Mouse (Mus musculus): ENCODE results near the gene Ssx2ip. TPM values are rescaled to one million over a fixed set of nuclear protein-coding genes. Genes with fewer than 3 reads are reported as not detected.
"Not testable (repeated sequence)": the region's sequence is repeated elsewhere in the genome, so short reads cannot be mapped to it uniquely, and the experiment has no call there.

Gene Ssx2ip
- total RNA-seq, 2 experiments from 2014 or later: 91.0 to 91.6 TPM

- Histone ChIP-seq H3K4me3 (no peak overlapping the region), H3K27ac (no peak overlapping the region)
- no peak for TF ChIP-seq CTCF (IDR thresholded peaks at IDR 0.05)
- no peak for DNase-seq (ENCODE audit: extremely low spot score in 1 of 2, low spot score in 2 of 2)
- intact Hi-C loops (cut with DNase I): no loop called here
These were observed 15.6 kb downstream of the Ssx2ip start for GRCm38 (mm10) chr3:146419992-146420537.

DNA sequence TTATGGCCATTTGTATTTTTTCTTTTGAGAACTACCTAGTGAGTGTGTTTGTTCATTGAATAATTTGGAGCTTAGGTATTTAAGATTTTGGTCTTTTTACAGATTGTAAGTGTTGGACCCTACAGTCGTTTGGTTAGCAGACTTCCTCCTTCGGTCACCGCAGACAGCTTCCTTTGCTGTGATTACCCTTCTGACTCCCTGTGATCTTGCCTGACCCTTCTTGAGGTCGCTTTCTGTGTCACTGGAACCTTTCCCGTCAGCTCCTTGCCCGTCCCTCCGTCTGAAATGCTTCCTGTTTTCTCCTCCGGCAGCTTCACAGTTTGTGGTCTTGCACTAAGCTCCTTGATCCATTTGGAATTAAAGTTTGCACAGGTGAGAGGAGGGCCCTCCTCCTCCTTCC lies 17.3 kb downstream of the Ssx2ip start:
- no peak for DNase-seq (ENCODE audit: extremely low spot score in 1 of 2, low spot score in 2 of 2)
- no peak for TF ChIP-seq CTCF (IDR thresholded peaks at IDR 0.05)
- intact Hi-C loops (cut with DNase I): no loop called here
- Histone ChIP-seq H3K4me3 (no peak overlapping the region), H3K27ac (no peak overlapping the region)

DNA sequence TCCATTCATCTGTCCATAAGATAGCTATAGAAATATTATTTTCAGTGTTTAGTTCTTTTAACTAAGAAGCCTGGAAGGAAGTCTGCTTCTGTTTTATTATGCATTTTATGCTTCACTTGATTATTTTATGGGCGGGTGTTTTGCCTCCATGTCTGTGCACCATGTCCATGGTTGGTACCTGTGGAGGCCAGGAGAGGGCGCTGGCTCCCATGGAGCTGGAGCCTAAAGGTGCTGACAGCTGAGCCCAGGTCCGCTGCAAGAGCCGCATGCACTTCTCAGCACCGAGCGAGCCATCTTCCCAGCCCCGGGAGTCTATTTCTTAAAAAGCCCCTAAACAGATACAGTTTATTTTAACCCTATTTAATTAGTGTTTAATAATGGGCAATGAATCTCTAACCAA lies 19.3 kb downstream of the Ssx2ip start:
- Histone ChIP-seq H3K27ac (no peak overlapping the region), H3K4me3 (no peak overlapping the region)
- intact Hi-C loops (cut with DNase I): no loop called here
- DNase-seq (ENCODE audit: extremely low spot score in 1 of 2, low spot score in 2 of 2): no peak
- TF ChIP-seq CTCF (IDR thresholded peaks at IDR 0.05): peak; percentile 34

- intact Hi-C loops (cut with DNase I): no loop called here
- TF ChIP-seq CTCF (IDR thresholded peaks at IDR 0.05): no peak
- DNase-seq (ENCODE audit: extremely low spot score in 1 of 2, low spot score in 2 of 2): no peak
- H3K4me3 ChIP-seq: no peak overlapping the region
- H3K27ac ChIP-seq: no peak overlapping the region
These were observed 20.0 kb downstream of the Ssx2ip start for GRCm38 (mm10) chr3:146424306-146424900.

GRCm38 (mm10) chr3:146425902-146426301 lies 21.5 kb downstream of the Ssx2ip start:
- no peak for DNase-seq (ENCODE audit: extremely low spot score in 1 of 2, low spot score in 2 of 2)
- intact Hi-C loops (cut with DNase I): no loop called here
- no peak for TF ChIP-seq CTCF (IDR thresholded peaks at IDR 0.05)
- Histone ChIP-seq H3K4me3 (no peak overlapping the region), H3K27ac (no peak overlapping the region)

DNA sequence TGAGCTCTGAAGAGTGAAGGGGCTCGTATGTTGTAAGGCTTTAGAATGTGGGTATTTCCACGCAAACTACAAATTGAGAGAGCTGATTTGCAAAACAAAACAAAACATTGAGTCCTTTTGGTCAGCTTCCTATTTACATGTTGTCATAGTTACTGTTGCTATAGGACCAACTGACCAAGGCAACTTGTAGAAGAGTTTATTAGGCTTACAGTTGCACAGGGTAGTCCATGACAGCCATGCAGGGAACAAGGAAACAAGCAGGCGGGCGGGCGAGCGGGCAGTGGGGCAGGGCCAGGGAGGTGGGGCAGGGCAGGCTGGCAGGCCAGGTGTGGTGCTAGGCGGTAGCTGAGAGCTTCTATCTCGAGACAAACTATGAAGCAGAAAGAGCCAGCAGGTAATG lies 22.0 kb downstream of the Ssx2ip start:
- TF ChIP-seq CTCF (IDR thresholded peaks at IDR 0.05): no peak
- no peak overlapping the region for H3K4me3 ChIP-seq
- intact Hi-C loops (cut with DNase I): no loop called here
- H3K27ac ChIP-seq: no peak overlapping the region
- DNase-seq (ENCODE audit: extremely low spot score in 1 of 2, low spot score in 2 of 2): no peak

DNA sequence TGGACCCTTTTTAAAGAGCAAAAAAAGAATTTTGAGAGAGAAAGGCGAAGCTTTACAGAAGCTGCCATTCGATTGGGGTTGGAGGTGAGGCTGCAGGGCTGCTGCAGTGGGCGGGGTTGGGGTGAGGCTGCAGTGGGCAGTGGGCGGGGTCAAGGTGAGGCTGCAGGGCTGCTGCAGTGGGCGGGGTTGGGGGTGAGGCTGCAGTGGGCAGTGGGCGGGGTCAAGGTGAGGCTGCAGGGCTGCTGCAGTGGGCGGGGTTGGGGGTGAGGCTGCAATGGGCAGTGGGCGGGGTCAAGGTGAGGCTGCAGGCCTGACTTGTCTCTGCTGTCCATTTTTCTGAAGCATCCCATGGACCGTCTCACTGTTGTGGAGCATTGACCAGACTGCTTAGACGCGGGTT lies 28.6 kb downstream of the Ssx2ip start:
- intact Hi-C loops (cut with DNase I); H3K4me3 ChIP-seq; DNase-seq (ENCODE audit: extremely low spot score in 1 of 2, low spot score in 2 of 2); H3K27ac ChIP-seq: not testable (repeated sequence)

DNA sequence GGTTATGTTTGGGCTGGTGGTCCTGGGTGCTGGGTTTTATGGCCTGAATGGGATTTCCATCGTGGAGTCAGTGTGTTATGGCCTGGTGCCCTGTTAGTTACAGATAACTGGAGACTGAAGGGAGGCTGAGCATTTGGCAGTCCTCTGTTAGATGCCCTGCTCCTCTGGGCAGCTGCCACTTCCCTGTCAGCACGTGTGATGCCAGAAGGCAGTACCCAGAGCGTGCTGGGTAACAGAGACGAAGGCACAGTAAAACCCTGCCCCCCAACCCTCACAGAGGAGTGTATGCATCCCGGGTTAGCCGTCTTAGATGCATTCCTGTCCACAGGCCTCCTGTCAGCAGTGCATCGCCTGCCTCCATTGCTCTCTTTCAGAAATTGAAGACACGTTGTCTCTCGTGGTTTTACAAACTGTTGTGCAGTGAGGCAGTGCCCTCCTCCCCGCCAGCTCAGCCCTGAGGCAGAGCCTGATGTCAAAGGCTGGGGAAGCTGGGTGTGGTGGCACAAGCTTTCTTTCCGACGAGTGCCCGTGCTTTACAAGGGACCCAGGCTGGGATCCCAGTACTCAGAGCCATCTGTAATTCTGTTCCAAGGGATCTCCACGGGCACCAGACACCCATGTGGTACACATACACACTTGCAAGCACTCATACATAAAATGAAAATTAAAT lies 29.4 kb downstream of the Ssx2ip start:
- no peak overlapping the region for H3K4me3 ChIP-seq
- H3K27ac ChIP-seq: no peak overlapping the region
- no peak for DNase-seq (ENCODE audit: extremely low spot score in 1 of 2, low spot score in 2 of 2)
- intact Hi-C loops (cut with DNase I): no loop called here
- no peak for TF ChIP-seq CTCF (IDR thresholded peaks at IDR 0.05)

- TF ChIP-seq CTCF (IDR thresholded peaks at IDR 0.05): no peak
- DNase-seq (ENCODE audit: extremely low spot score in 1 of 2, low spot score in 2 of 2): no peak
- intact Hi-C loops (cut with DNase I): no loop called here
- Histone ChIP-seq H3K4me3 (no peak overlapping the region), H3K27ac (no peak overlapping the region)
These were observed 30.2 kb downstream of the Ssx2ip start for GRCm38 (mm10) chr3:146434686-146435085.

DNA sequence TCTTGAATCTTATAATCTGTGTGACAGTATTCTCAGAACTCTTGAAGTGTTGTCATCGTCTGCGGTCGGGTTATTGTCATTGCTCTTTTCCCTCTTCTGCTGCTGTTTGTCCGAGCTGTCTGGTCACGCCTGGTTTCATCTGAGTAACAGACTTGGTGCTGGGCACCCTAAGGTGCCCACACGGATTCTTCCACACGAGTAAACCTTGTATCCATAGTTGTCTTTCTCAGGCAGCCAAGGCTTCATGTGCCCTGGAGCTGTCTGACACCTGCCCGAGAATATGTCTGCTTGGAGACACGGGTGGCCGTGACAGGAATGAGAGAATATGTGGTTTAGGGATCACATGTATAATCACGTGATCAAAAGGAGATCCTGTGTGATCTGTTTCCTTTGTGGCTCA lies 31.1 kb downstream of the Ssx2ip start:
- DNase-seq (ENCODE audit: extremely low spot score in 1 of 2, low spot score in 2 of 2): no peak
- Histone ChIP-seq H3K27ac (no peak overlapping the region), H3K4me3 (no peak overlapping the region)
- no peak for TF ChIP-seq CTCF (IDR thresholded peaks at IDR 0.05)
- intact Hi-C loops (cut with DNase I): no loop called here

DNA sequence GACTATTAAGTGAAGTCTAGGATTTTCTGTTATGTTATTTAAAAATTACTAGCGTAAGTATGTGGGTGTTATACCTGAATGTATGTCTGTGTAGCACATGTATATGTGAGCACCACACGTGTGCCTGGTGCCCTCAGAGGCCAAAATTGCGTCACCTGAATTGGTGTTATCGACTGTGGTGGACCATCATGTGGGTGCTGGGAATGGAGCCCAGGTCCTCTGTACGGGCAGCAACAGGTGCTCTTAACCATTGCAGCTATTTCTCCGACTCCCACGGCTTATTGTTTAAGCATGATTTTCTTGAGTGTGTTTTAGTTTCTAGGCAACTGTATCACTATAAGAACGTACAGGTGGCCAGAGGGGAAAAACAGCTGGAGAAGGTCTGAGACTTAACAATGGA lies 31.7 kb downstream of the Ssx2ip start:
- DNase-seq (ENCODE audit: extremely low spot score in 1 of 2, low spot score in 2 of 2): peak in 1 of 2 experiments; percentile 4
- TF ChIP-seq CTCF (IDR thresholded peaks at IDR 0.05): no peak
- Histone ChIP-seq H3K27ac (no peak overlapping the region), H3K4me3 (no peak overlapping the region)
- intact Hi-C loops (cut with DNase I): no loop called here

DNA sequence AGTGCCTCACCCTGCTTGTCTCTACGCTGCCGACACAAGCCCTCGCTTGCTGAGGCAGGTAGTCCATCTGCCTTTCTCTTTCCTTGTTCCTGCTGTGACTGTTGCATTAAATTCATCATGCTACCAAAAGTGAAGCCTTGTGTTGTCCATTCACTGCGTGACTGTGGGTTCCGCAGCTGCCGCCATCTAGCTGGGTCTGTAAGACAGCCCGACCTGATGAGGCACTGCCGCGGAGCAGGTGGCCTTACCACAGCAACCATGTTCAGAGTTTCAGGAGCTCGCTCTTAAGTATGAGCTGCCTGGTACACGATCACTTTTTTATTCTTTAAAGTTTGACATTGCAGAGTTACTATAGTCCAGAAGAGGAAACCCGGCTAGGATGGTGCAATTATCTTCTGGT lies 35.6 kb downstream of the Ssx2ip start:
- intact Hi-C loops (cut with DNase I): no loop called here
- 0 out of 2 replicates have a peak overlapping the region, but pooled peaks have one; percentile 10 for H3K27ac ChIP-seq
- H3K4me3 ChIP-seq: no peak overlapping the region
- no peak for TF ChIP-seq CTCF (IDR thresholded peaks at IDR 0.05)
- peak in 1 of 2 experiments; percentile 8 for DNase-seq (ENCODE audit: extremely low spot score in 1 of 2, low spot score in 2 of 2)

DNA sequence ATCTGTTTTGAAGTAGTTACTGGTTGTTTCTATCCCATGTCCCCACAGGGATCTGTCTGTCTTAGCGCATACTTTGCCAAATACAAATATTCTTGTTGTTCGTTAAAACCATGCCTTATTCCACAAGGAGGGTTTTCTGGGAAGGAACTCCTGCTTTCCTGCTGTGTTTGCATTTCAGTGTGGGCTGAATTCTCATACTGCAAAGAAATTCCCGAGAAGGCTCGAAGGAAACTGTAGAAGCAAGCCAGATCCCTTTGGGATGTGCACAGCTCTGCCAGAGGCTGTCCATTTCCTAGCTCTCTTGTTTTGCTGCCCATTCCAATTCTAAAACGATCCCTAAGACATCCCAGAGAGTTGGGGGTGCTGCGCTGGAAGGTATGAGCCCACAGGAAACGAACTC lies 36.0 kb downstream of the Ssx2ip start:
- intact Hi-C loops (cut with DNase I): no loop called here
- Histone ChIP-seq H3K27ac (peak overlapping the region; percentile 21; the same call in 1 of the 2 replicates), H3K4me3 (no peak overlapping the region)
- no peak for TF ChIP-seq CTCF (IDR thresholded peaks at IDR 0.05)
- DNase-seq (ENCODE audit: extremely low spot score in 1 of 2, low spot score in 2 of 2): peak in 1 of 2 experiments; percentile 5

Measured in left cerebral cortex, adult 2 months (tissue).